Mouse (Mus musculus) bone marrow macrophage, adult 2 months (primary cell): ENCODE measurements around the gene Serpinf2.

Source experiments
- CTCF ChIP-seq: IDR thresholded peaks from 2 replicates; pipeline ENCODE4 v1.5.1; 2012; ENCODE audit warnings: low read depth, mild to moderate bottlenecking, low read length, moderate library complexity
- POLR2A ChIP-seq: IDR thresholded peaks from 2 replicates; pipeline ENCODE4 v1.6.1; 2012; ENCODE audit warnings: mild to moderate bottlenecking, low read depth, low read length, borderline replicate concordance

DNA sequence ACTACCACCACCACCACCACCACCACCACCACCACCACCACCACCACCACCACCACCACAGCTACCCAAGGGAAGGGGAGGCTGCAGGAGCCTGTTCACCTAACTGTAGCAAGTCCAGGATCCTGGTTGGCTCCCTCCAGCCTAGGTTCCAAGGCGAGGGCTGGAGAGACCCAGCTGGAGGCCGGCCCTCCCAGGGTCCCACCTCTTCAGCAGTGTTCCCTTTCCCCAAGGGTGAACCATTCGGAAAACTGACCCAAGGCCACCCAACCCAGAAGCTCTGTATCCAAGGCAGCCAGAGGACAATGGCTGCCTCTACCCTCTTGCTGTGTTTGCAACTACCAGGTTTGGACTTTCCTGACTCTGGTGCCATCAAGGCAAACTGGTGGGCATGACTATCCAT lies 560 bp upstream of the Serpinf2 start:
- no peak for TF ChIP-seq CTCF
- no peak for TF ChIP-seq POLR2A
